Mouse (Mus musculus): ENCODE measurements at regions not wholly inside any gene's neighbourhood (a gene's known extent, or its start where the extent isn't known, plus 50 kb on each side); places are given as distances from the start of the nearest gene placed in this dataset.

GRCm38 (mm10) chrX:158920217-158920616, 289.9 kb upstream of the Rps6ka3 start:
- DNase-seq (ENCODE audit: low read depth): no peak

- no peak for DNase-seq (ENCODE audit: low read depth)
Measured at GRCm38 (mm10) chrX:158921424-158921823, 288.7 kb upstream of the Rps6ka3 start.

- DNase-seq (ENCODE audit: low read depth): no peak
Measured at GRCm38 (mm10) chrX:158921838-158922450, 288.2 kb upstream of the Rps6ka3 start.

- no peak for DNase-seq (ENCODE audit: low read depth)
Measured at GRCm38 (mm10) chrX:158923081-158923561, 287.0 kb upstream of the Rps6ka3 start.

GRCm38 (mm10) chrX:158923657-158924489, 286.2 kb upstream of the Rps6ka3 start:
- no peak for DNase-seq (ENCODE audit: low read depth)

GRCm38 (mm10) chrX:158924490-158925398, 285.4 kb upstream of the Rps6ka3 start:
- no peak for DNase-seq (ENCODE audit: low read depth)

GRCm38 (mm10) chrX:158931864-158932263, 278.2 kb upstream of the Rps6ka3 start:
- no peak for DNase-seq (ENCODE audit: low read depth)

- no peak for DNase-seq (ENCODE audit: low read depth)
Measured at GRCm38 (mm10) chrX:158947191-158947590, 262.9 kb upstream of the Rps6ka3 start.

- no peak for DNase-seq (ENCODE audit: low read depth)
Measured at GRCm38 (mm10) chrX:158971726-158972125, 238.4 kb upstream of the Rps6ka3 start.

GRCm38 (mm10) chrX:158976648-158977047, 233.5 kb upstream of the Rps6ka3 start:
- no peak for DNase-seq (ENCODE audit: low read depth)

- DNase-seq (ENCODE audit: low read depth): no peak
Measured at GRCm38 (mm10) chrX:158984721-158985120, 225.4 kb upstream of the Rps6ka3 start.

GRCm38 (mm10) chrX:158987676-158988075, 222.4 kb upstream of the Rps6ka3 start:
- no peak for DNase-seq (ENCODE audit: low read depth)

GRCm38 (mm10) chrX:159018955-159019354, 191.2 kb upstream of the Rps6ka3 start:
- DNase-seq (ENCODE audit: low read depth): no peak

- DNase-seq (ENCODE audit: low read depth): no peak
Measured at GRCm38 (mm10) chrX:159026311-159026710, 183.8 kb upstream of the Rps6ka3 start.

GRCm38 (mm10) chrX:159031927-159032326, 178.2 kb upstream of the Rps6ka3 start:
- DNase-seq (ENCODE audit: low read depth): no peak

- DNase-seq (ENCODE audit: low read depth): no peak
Measured at GRCm38 (mm10) chrX:159043432-159043831, 166.7 kb upstream of the Rps6ka3 start.

- no peak for DNase-seq (ENCODE audit: low read depth)
Measured at GRCm38 (mm10) chrX:159047876-159048275, 162.2 kb upstream of the Rps6ka3 start.

- no peak for DNase-seq (ENCODE audit: low read depth)
Measured at GRCm38 (mm10) chrX:159055689-159056461, 154.2 kb upstream of the Rps6ka3 start.

GRCm38 (mm10) chrX:159056462-159056805, 153.7 kb upstream of the Rps6ka3 start:
- no peak for DNase-seq (ENCODE audit: low read depth)

- no peak for DNase-seq (ENCODE audit: low read depth)
Measured at GRCm38 (mm10) chrX:159058931-159059330, 151.2 kb upstream of the Rps6ka3 start.

- no peak for DNase-seq (ENCODE audit: low read depth)
Measured at GRCm38 (mm10) chrX:159061322-159061721, 148.8 kb upstream of the Rps6ka3 start.

- DNase-seq (ENCODE audit: low read depth): no peak
Measured at GRCm38 (mm10) chrX:159066212-159066611, 143.9 kb upstream of the Rps6ka3 start.

Measured in fibroblast of lung, adult 2 months (primary cell).